ENCODE assay signal across 12 mouse cellular contexts in genomic region chr10:127016488-127016887, GRCm38 (mm10). TPM values are rescaled to one million over a fixed set of nuclear protein-coding genes. Genes with fewer than 3 reads are reported as not detected.
A peak's percentile ranks its signal among the peaks of the same experiment; 100 is the strongest.
DNase-seq lines count a peak whose midpoint lies in the region; ATAC-seq and TF ChIP-seq lines count a peak whose summit lies in the region.
"Had no signal": no experiment of that assay in that cellular context is flagged by ENCODE, and none has a peak within 500 bp of the region (broad histone marks: within the 10 kb centered on the region; RNA-seq: fewer than 3 reads in every experiment).

No protein-coding gene starts in this region.

- intact Hi-C loops in left cerebral cortex, postnatal 14 days (cut with DNase I): no loop called here

- no peak overlapping the region for H3K4me3 ChIP-seq in liver, postnatal 0 days (ENCODE audit: low read depth, low read length)
- H3K4me3 ChIP-seq in liver, embryonic 12.5 days: no peak overlapping the region
- H3K4me3 ChIP-seq in limb, embryonic 14.5 days (replicated peaks; ENCODE audit: low read length): no peak overlapping the region
- H3K4me3 ChIP-seq: forebrain, embryonic 13.5 days had no signal

- H3K36me3 ChIP-seq in liver, postnatal 0 days (replicated peaks; ENCODE audit: insufficient read depth, low read length): no peaks in the 10 kb centered on the region
- no peaks in the 10 kb centered on the region for H3K36me3 ChIP-seq in liver, embryonic 12.5 days
- H3K36me3 ChIP-seq in limb, embryonic 14.5 days (ENCODE audit: control insufficient read depth, insufficient read depth, low read length): no peaks in the 10 kb centered on the region; the same call in 1 of the 2 replicates

- WGBS in liver, postnatal 0 days (ENCODE audit: insufficient replicate concordance): 61% methylated on average over 5 of the region's 5 CpGs
- WGBS in liver, embryonic 12.5 days (ENCODE audit: insufficient replicate concordance): 49% methylated on average over 5 of the region's 5 CpGs
- WGBS in limb, embryonic 14.5 days: 49% methylated on average over 5 of the region's 5 CpGs

- H3K4me1 ChIP-seq in liver, postnatal 0 days (ENCODE audit: insufficient read depth): no peaks in the 10 kb centered on the region
- no peaks in the 10 kb centered on the region for H3K4me1 ChIP-seq in liver, embryonic 12.5 days
- peaks cover 9% of the 10 kb centered on the region for H3K4me1 ChIP-seq in limb, embryonic 14.5 days (ENCODE audit: control insufficient read depth, insufficient read depth, low read length)

- no peak for DNase-seq in liver, postnatal 0 days
- DNase-seq in R1 (ENCODE audit: low read depth, low spot score): peak; percentile 74
- peak; percentile 40 for DNase-seq in kidney, adult 11 months
- DNase-seq in limb, embryonic 14.5 days (ENCODE audit: low spot score): peak; percentile 33
- no peak for DNase-seq in left cerebral cortex, postnatal 14 days (ENCODE audit: low spot score in 2 of 2)
- no peak for DNase-seq in layer of hippocampus, adult 9-11 months
- DNase-seq: midbrain, embryonic 14.5 days; right cerebral cortex, postnatal 14 days; thymus, postnatal 36 days had no signal

- H3K27me3 ChIP-seq in liver, postnatal 0 days (ENCODE audit: insufficient read depth, low read length): no peaks in the 10 kb centered on the region; the same call in 1 of the 2 replicates
- peaks cover 9% of the 10 kb centered on the region for H3K27me3 ChIP-seq in liver, embryonic 12.5 days (replicated peaks)
- no peaks in the 10 kb centered on the region for H3K27me3 ChIP-seq in limb, embryonic 14.5 days (ENCODE audit: control insufficient read depth, insufficient read depth, low read length)
- H3K27me3 ChIP-seq: forebrain, embryonic 13.5 days had no signal

- ATAC-seq in liver, postnatal 0 days: no peak
- no peak for ATAC-seq in liver, embryonic 12.5 days
- peak; percentile 43; the same call in 1 of the 2 replicates for ATAC-seq in limb, embryonic 14.5 days (ENCODE audit: low FRiP score, low read depth)
- no peak for ATAC-seq in CD4-positive, CD25-positive, alpha-beta regulatory T cell, adult 4 months
- ATAC-seq: forebrain, embryonic 13.5 days had no signal

- no peak overlapping the region for H3K9ac ChIP-seq in liver, postnatal 0 days (replicated peaks)
- no peak overlapping the region for H3K9ac ChIP-seq in liver, embryonic 12.5 days
- peak overlapping the region; percentile 25; the same call in 1 of the 2 replicates for H3K9ac ChIP-seq in limb, embryonic 14.5 days (ENCODE audit: low read depth, low read length, severe bottlenecking)
- H3K9ac ChIP-seq: forebrain, embryonic 13.5 days had no signal

- H3K9me3 ChIP-seq in liver, postnatal 0 days (ENCODE audit: low read length): no peaks in the 10 kb centered on the region
- H3K9me3 ChIP-seq in liver, embryonic 12.5 days (replicated peaks): no peaks in the 10 kb centered on the region
- no peaks in the 10 kb centered on the region for H3K9me3 ChIP-seq in limb, embryonic 14.5 days (ENCODE audit: control insufficient read depth, low read length)
- H3K9me3 ChIP-seq: forebrain, embryonic 13.5 days had no signal

- TF ChIP-seq POLR2A in limb, embryonic 14.5 days (IDR thresholded peaks at IDR 0.05; ENCODE audit: borderline replicate concordance, extremely low read depth, insufficient read depth, insufficient read length): no peak

- no peak overlapping the region for H3K4me2 ChIP-seq in liver, postnatal 0 days (ENCODE audit: low read depth, low read length)
- no peak overlapping the region for H3K4me2 ChIP-seq in liver, embryonic 12.5 days
- no peak overlapping the region for H3K4me2 ChIP-seq in limb, embryonic 14.5 days (replicated peaks; ENCODE audit: low read depth, low read length, severe bottlenecking)
- H3K4me2 ChIP-seq: forebrain, embryonic 13.5 days had no signal

- no peak for TF ChIP-seq EP300 in liver, postnatal 0 days (IDR thresholded peaks at IDR 0.05; ENCODE audit: low read depth)

- TF ChIP-seq CTCF in liver, postnatal 0 days (IDR thresholded peaks at IDR 0.05; ENCODE audit: low read depth): peak; percentile 54

- no peak overlapping the region for H3K27ac ChIP-seq in liver, postnatal 0 days (ENCODE audit: low read depth)
- no peak overlapping the region for H3K27ac ChIP-seq in liver, embryonic 12.5 days
- H3K27ac ChIP-seq in limb, embryonic 14.5 days (replicated peaks; ENCODE audit: low read depth, low read length): 0 out of 2 replicates have a peak overlapping the region, but pooled peaks have one; percentile 43
- H3K27ac ChIP-seq: forebrain, embryonic 13.5 days had no signal

RNA-seq across cellular contexts. Expression of gene Tsfm, which starts 14.2 kb away (rescaled TPM):
- 37.7 and 38.4 TPM in 2 replicates for polyA plus RNA-seq in liver, postnatal 0 days (2015; fragmentation: Nextera tagmentation; extraction: Ambion mirVana)
- 72.3 and 75.5 TPM in 2 replicates for polyA plus RNA-seq in liver, embryonic 12.5 days (2016; fragmentation: Nextera tagmentation; extraction: Ambion mirVana)
- polyA plus RNA-seq in limb, embryonic 14.5 days (2012; rRNA removed): 55.8 and 59.7 TPM in 2 replicates
- polyA plus RNA-seq in limb, embryonic 14.5 days (2014; fragmentation: Nextera tagmentation; extraction: Ambion mirVana): 65.2 and 69.0 TPM in 2 replicates
- polyA plus RNA-seq in CD4-positive, CD25-positive, alpha-beta regulatory T cell, adult 4 months (2017; shearing (Covaris generic)): 10 to 100 TPM; 38.2 to 54.1 TPM
- total RNA-seq in left cerebral cortex, postnatal 14 days (2021): 10 to 100 TPM; 27.7 to 28.2 TPM

RNA-seq across cellular contexts. Expression of gene Avil, which starts 16.0 kb away (rescaled TPM):
- 0.04 TPM in 1 of 2 replicates, not detected in the other for polyA plus RNA-seq in liver, postnatal 0 days (2015; fragmentation: Nextera tagmentation; extraction: Ambion mirVana)
- polyA plus RNA-seq in liver, embryonic 12.5 days (2016; fragmentation: Nextera tagmentation; extraction: Ambion mirVana): 0.18 and 0.19 TPM in 2 replicates
- 0.35 and 0.45 TPM in 2 replicates for polyA plus RNA-seq in limb, embryonic 14.5 days (2012; rRNA removed)
- polyA plus RNA-seq in limb, embryonic 14.5 days (2014; fragmentation: Nextera tagmentation; extraction: Ambion mirVana): 0.22 and 0.28 TPM in 2 replicates
- under 1 TPM; 0.11 to 0.20 TPM for polyA plus RNA-seq in CD4-positive, CD25-positive, alpha-beta regulatory T cell, adult 4 months (2017; shearing (Covaris generic))
- total RNA-seq in left cerebral cortex, postnatal 14 days (2021): under 1 TPM; 0.29 to 0.40 TPM

RNA-seq across cellular contexts. Expression of gene Mettl1, which starts 24.7 kb away (rescaled TPM):
- polyA plus RNA-seq in liver, postnatal 0 days (2015; fragmentation: Nextera tagmentation; extraction: Ambion mirVana): 14.9 and 15.0 TPM in 2 replicates
- 33.6 and 35.6 TPM in 2 replicates for polyA plus RNA-seq in liver, embryonic 12.5 days (2016; fragmentation: Nextera tagmentation; extraction: Ambion mirVana)
- polyA plus RNA-seq in limb, embryonic 14.5 days (2012; rRNA removed): 48.6 and 52.0 TPM in 2 replicates
- polyA plus RNA-seq in limb, embryonic 14.5 days (2014; fragmentation: Nextera tagmentation; extraction: Ambion mirVana): 59.1 and 71.3 TPM in 2 replicates
- polyA plus RNA-seq in CD4-positive, CD25-positive, alpha-beta regulatory T cell, adult 4 months (2017; shearing (Covaris generic)): 10 to 100 TPM; 29.9 to 30.2 TPM
- 10 to 100 TPM; 10.3 to 11.1 TPM for total RNA-seq in left cerebral cortex, postnatal 14 days (2021)

RNA-seq across cellular contexts. Expression of gene Eef1akmt3, which starts 24.8 kb away (rescaled TPM):
- 0.05 and 0.07 TPM in 2 replicates for polyA plus RNA-seq in liver, postnatal 0 days (2015; fragmentation: Nextera tagmentation; extraction: Ambion mirVana)
- 0.13 and 0.29 TPM in 2 replicates for polyA plus RNA-seq in liver, embryonic 12.5 days (2016; fragmentation: Nextera tagmentation; extraction: Ambion mirVana)
- polyA plus RNA-seq in limb, embryonic 14.5 days (2012; rRNA removed): 3.4 and 3.8 TPM in 2 replicates
- 0.87 and 1.3 TPM in 2 replicates for polyA plus RNA-seq in limb, embryonic 14.5 days (2014; fragmentation: Nextera tagmentation; extraction: Ambion mirVana)
- polyA plus RNA-seq in CD4-positive, CD25-positive, alpha-beta regulatory T cell, adult 4 months (2017; shearing (Covaris generic)): under 1 TPM in 1 of 2 experiments, not detected in 1; 0.38 TPM
- under 1 TPM in 1 of 2 experiments, not detected in 1; 0.19 TPM for total RNA-seq in left cerebral cortex, postnatal 14 days (2021)

RNA-seq across cellular contexts. Expression of gene Cyp27b1, which starts 31.6 kb away (rescaled TPM):
- polyA plus RNA-seq in liver, postnatal 0 days (2015; fragmentation: Nextera tagmentation; extraction: Ambion mirVana): not detected in 2 replicates
- polyA plus RNA-seq in liver, embryonic 12.5 days (2016; fragmentation: Nextera tagmentation; extraction: Ambion mirVana): 0.05 and 0.10 TPM in 2 replicates
- 1.1 and 1.5 TPM in 2 replicates for polyA plus RNA-seq in limb, embryonic 14.5 days (2012; rRNA removed)
- polyA plus RNA-seq in limb, embryonic 14.5 days (2014; fragmentation: Nextera tagmentation; extraction: Ambion mirVana): 0.19 and 0.53 TPM in 2 replicates
- under 1 TPM in 1 of 2 experiments, not detected in 1; 0.27 TPM for polyA plus RNA-seq in CD4-positive, CD25-positive, alpha-beta regulatory T cell, adult 4 months (2017; shearing (Covaris generic))
- total RNA-seq in left cerebral cortex, postnatal 14 days (2021): under 1 TPM; 0.59 to 0.61 TPM
- polyA plus RNA-seq: midbrain, embryonic 14.5 days had no signal

Comparison
In these comparisons a context has a peak if more than half of its experiments do, and no peak if none do; other contexts are left out.
1. DNase-seq: peak in R1 (single experiment), kidney, adult 11 months (single experiment) and limb, embryonic 14.5 days (single experiment); none in liver, postnatal 0 days (single experiment), left cerebral cortex, postnatal 14 days (0 of 2) and layer of hippocampus, adult 9-11 months (single experiment).